Mouse (Mus musculus): ENCODE measurements around the gene Atp8a1. TPM values are rescaled to one million over a fixed set of nuclear protein-coding genes. Genes with fewer than 3 reads are reported as not detected.

The Atp8a1 gene
- polyA plus RNA-seq, 1 experiment from 2014 or later: 50.8 TPM

DNA sequence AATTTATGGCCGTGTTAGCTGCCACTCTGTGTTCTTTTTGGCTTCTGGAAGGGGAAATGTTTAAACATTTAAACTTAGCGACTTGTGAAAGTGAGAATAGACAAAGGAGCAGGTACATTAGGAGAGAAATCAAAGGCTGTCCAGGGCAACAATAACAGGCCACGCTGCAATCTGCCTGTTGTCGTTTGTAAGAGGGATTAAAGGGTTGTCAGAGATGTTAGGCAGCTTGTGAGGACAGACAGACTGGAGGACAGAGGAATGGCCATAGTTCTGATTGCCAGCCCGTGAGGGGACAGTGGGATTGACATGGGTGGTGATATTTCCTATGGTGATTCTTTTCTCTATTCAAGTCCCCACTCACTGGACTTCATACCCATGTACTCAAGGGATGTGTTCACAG lies 161.8 kb downstream of the Atp8a1 start:
- no peaks in the 10 kb centered on the region for H3K27me3 ChIP-seq (replicated peaks; ENCODE audit: control insufficient read depth, insufficient read depth, low read length)
- no peak overlapping the region for H3K27ac ChIP-seq (ENCODE audit: low read depth, low read length)
- H3K9ac ChIP-seq (ENCODE audit: low read depth, low read length): no peak overlapping the region
- no peak for ATAC-seq
- H3K4me2 ChIP-seq (ENCODE audit: low read length): no peak overlapping the region
- no peaks in the 10 kb centered on the region for H3K4me1 ChIP-seq (ENCODE audit: control insufficient read depth, insufficient read depth, low read depth, low read length)
- H3K36me3 ChIP-seq (ENCODE audit: control insufficient read depth, insufficient read depth, low read length): peaks cover 4% of the 10 kb centered on the region; the same call in 1 of the 2 replicates
- no peak overlapping the region for H3K4me3 ChIP-seq (ENCODE audit: low read length)
- 76% methylated on average over 5 of the region's 5 CpGs for WGBS
- no peaks in the 10 kb centered on the region for H3K9me3 ChIP-seq (ENCODE audit: control insufficient read depth, low read length)

DNA sequence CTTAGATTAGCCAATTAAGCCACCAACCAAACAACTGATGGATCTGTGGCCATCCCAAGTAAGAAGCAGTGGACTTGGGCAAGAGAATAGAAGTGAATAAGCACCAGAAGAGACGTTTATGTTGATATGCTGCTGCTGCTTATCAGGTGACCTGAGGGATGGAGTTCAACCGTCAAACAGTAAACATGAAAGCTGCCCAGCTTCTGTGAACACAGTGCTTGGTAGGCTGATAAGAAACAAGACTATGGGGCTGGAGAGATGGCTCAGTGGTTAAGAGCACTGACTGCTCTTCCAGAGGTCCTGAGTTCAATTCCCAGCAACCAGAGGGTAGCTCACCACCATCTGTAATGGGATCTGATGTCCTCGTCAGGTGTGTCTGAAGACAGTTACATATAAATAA lies 168.4 kb downstream of the Atp8a1 start:
- no peak for ATAC-seq
- no peak overlapping the region for H3K27ac ChIP-seq (ENCODE audit: low read depth, low read length)
- WGBS: 90% methylated on average over 3 of the region's 3 CpGs
- H3K36me3 ChIP-seq (ENCODE audit: control insufficient read depth, insufficient read depth, low read length): peaks cover 12% of the 10 kb centered on the region
- H3K9ac ChIP-seq (ENCODE audit: low read depth, low read length): no peak overlapping the region
- no peaks in the 10 kb centered on the region for H3K9me3 ChIP-seq (ENCODE audit: control insufficient read depth, low read length)
- H3K4me1 ChIP-seq (ENCODE audit: control insufficient read depth, insufficient read depth, low read depth, low read length): no peaks in the 10 kb centered on the region
- H3K27me3 ChIP-seq (replicated peaks; ENCODE audit: control insufficient read depth, insufficient read depth, low read length): no peaks in the 10 kb centered on the region
- no peak overlapping the region for H3K4me3 ChIP-seq (ENCODE audit: low read length)
- no peak overlapping the region for H3K4me2 ChIP-seq (ENCODE audit: low read length)

DNA sequence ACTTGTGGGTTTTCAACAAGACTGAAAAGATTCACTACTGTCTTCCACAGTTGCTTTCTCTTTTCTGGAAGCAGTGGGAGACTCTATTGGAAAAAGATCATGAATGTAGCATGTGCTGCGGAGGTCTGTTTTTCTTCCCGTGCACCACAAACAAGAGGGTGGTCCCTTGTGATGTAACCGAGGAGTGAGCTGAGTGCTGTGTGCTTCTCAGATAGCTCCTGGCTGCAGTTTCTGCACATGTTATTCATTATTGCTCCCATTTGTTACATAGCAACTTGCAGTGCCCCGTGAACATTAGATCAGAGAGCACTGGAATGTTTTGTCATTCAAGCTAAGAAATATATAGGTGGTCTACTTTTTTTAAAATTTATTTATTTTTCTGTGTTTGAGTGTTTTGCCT lies 174.2 kb downstream of the Atp8a1 start:
- Histone ChIP-seq H3K9me3 (ENCODE audit: control insufficient read depth, low read length) (no peaks in the 10 kb centered on the region), H3K9ac (ENCODE audit: low read depth, low read length) (no peak overlapping the region), H3K4me3 (ENCODE audit: low read length) (no peak overlapping the region), H3K27me3 (replicated peaks; ENCODE audit: control insufficient read depth, insufficient read depth, low read length) (no peaks in the 10 kb centered on the region), H3K4me2 (ENCODE audit: low read length) (no peak overlapping the region), H3K36me3 (ENCODE audit: control insufficient read depth, insufficient read depth, low read length) (peaks cover 20% of the 10 kb centered on the region), H3K4me1 (ENCODE audit: control insufficient read depth, insufficient read depth, low read depth, low read length) (0 out of 2 replicates have a peak, but pooled peaks cover 3% of the 10 kb centered on the region), H3K27ac (ENCODE audit: low read depth, low read length) (no peak overlapping the region)
- ATAC-seq: no peak
- WGBS: 74% methylated on average over 4 of the region's 4 CpGs

DNA sequence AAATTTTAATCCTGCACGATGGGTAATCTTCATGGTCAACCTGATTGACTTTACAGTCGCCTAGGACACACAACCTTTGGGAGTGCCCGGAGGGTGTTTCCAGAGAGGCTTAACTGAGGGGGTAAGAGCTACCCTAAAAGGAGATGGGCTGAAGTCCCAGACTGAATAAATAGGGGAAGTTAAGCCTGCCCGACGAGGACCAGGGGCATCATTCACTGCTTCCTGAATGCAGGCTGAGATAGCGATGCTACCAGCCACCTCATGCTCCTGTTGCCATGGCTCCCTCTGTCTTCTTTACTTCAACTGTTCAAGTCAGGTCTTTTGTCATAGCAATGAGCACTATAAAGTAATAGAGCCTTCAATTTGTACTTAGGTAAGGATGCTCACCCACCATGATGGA lies 177.1 kb downstream of the Atp8a1 start:
- Histone ChIP-seq H3K4me2 (ENCODE audit: low read length) (no peak overlapping the region), H3K36me3 (ENCODE audit: control insufficient read depth, insufficient read depth, low read length) (peaks cover 19% of the 10 kb centered on the region; the same call in 1 of the 2 replicates), H3K9me3 (ENCODE audit: control insufficient read depth, low read length) (no peaks in the 10 kb centered on the region), H3K27ac (ENCODE audit: low read depth, low read length) (no peak overlapping the region), H3K9ac (ENCODE audit: low read depth, low read length) (no peak overlapping the region; the same call in 1 of the 2 replicates), H3K4me3 (ENCODE audit: low read length) (no peak overlapping the region), H3K4me1 (ENCODE audit: control insufficient read depth, insufficient read depth, low read depth, low read length) (0 out of 2 replicates have a peak, but pooled peaks cover 3% of the 10 kb centered on the region), H3K27me3 (replicated peaks; ENCODE audit: control insufficient read depth, insufficient read depth, low read length) (no peaks in the 10 kb centered on the region)
- no peak for ATAC-seq
- WGBS: 77% methylated on average over 6 of the region's 6 CpGs

DNA sequence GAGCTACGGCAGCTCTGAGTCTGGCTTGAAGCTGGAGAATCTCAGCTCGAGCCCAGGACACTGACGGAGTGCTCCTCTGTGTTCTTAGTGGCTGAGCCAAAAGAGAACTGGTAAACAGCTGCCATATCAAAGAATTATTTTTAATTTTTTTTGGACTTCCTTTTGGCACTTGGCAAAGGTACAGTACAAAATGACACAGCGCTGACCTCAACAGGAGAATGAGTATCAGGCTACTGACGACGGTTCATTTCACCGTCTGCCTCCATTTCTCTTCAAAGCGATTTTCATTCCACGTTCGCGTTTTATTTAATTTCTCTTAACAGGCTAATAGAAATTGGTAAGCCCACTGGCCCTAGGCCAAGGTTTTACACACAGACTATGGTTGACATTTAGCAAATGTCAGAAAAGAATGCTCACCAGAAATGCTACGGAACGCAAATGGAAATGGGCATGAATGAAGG lies 177.8 kb downstream of the Atp8a1 start:
- no peak overlapping the region for H3K4me2 ChIP-seq (ENCODE audit: low read length)
- no peak overlapping the region for H3K27ac ChIP-seq (ENCODE audit: low read depth, low read length)
- H3K27me3 ChIP-seq (replicated peaks; ENCODE audit: control insufficient read depth, insufficient read depth, low read length): no peaks in the 10 kb centered on the region
- no peak for ATAC-seq
- H3K4me3 ChIP-seq (ENCODE audit: low read length): no peak overlapping the region
- WGBS: 60% methylated on average over 13 of the region's 13 CpGs
- no peaks in the 10 kb centered on the region for H3K9me3 ChIP-seq (ENCODE audit: control insufficient read depth, low read length)
- 0 out of 2 replicates have a peak, but pooled peaks cover 3% of the 10 kb centered on the region for H3K4me1 ChIP-seq (ENCODE audit: control insufficient read depth, insufficient read depth, low read depth, low read length)
- H3K36me3 ChIP-seq (ENCODE audit: control insufficient read depth, insufficient read depth, low read length): peaks cover 17% of the 10 kb centered on the region; the same call in 1 of the 2 replicates
- no peak overlapping the region for H3K9ac ChIP-seq (ENCODE audit: low read depth, low read length)

DNA sequence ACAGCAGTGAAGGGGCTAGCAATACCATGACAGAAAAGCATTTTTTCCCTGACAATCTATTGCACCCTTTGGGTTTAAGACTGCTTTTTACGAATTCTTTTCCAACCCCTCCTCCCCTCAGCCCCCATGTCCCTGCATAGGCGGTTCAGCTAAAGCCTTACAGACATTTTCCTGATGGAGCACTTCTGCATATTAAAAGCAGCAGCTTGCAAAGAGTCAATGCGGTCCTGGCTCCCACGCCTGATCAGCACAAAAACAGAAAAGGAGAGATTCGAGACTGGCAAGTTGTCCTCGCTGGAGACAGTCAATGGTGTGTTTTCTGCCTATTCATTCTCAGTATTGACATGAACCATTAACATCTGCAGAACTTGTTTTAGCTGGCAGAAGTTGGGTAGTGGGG lies 184.5 kb downstream of the Atp8a1 start:
- no peak overlapping the region for H3K9ac ChIP-seq (ENCODE audit: low read depth, low read length)
- peaks cover 9% of the 10 kb centered on the region for H3K36me3 ChIP-seq (ENCODE audit: control insufficient read depth, insufficient read depth, low read length)
- H3K27me3 ChIP-seq (replicated peaks; ENCODE audit: control insufficient read depth, insufficient read depth, low read length): no peaks in the 10 kb centered on the region
- 24% methylated on average over 6 of the region's 6 CpGs for WGBS
- no peak overlapping the region for H3K27ac ChIP-seq (ENCODE audit: low read depth, low read length)
- H3K4me1 ChIP-seq (ENCODE audit: control insufficient read depth, insufficient read depth, low read depth, low read length): no peaks in the 10 kb centered on the region
- no peak overlapping the region for H3K4me3 ChIP-seq (ENCODE audit: low read length)
- H3K9me3 ChIP-seq (ENCODE audit: control insufficient read depth, low read length): no peaks in the 10 kb centered on the region
- no peak for ATAC-seq
- no peak overlapping the region for H3K4me2 ChIP-seq (ENCODE audit: low read length)

DNA sequence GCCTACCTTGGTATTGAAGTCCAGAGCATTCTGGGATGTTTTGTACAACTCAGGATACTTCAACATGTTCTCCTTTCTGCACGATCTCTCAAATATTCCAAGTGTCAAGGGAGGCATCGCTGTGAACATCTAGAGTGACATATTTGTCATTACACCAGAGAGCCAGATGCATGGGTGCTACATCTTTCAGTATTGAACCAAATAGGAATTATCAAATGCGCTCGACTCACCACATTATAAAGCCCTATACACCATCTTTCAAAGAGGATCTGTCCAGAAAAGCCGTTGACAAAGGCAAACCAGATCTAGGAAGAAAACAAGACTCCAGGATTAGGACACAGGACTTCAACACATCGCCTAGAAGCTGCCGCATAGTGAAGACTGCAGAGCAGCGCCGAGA lies 187.4 kb downstream of the Atp8a1 start:
- ATAC-seq: no peak
- WGBS: 91% methylated on average over 9 of the region's 9 CpGs
- Histone ChIP-seq H3K4me1 (ENCODE audit: control insufficient read depth, insufficient read depth, low read depth, low read length) (no peaks in the 10 kb centered on the region), H3K9me3 (ENCODE audit: control insufficient read depth, low read length) (no peaks in the 10 kb centered on the region), H3K27me3 (replicated peaks; ENCODE audit: control insufficient read depth, insufficient read depth, low read length) (no peaks in the 10 kb centered on the region), H3K4me2 (ENCODE audit: low read length) (no peak overlapping the region), H3K27ac (ENCODE audit: low read depth, low read length) (no peak overlapping the region), H3K4me3 (ENCODE audit: low read length) (no peak overlapping the region), H3K36me3 (ENCODE audit: control insufficient read depth, insufficient read depth, low read length) (peaks cover 1% of the 10 kb centered on the region; the same call in 1 of the 2 replicates), H3K9ac (ENCODE audit: low read depth, low read length) (no peak overlapping the region)

DNA sequence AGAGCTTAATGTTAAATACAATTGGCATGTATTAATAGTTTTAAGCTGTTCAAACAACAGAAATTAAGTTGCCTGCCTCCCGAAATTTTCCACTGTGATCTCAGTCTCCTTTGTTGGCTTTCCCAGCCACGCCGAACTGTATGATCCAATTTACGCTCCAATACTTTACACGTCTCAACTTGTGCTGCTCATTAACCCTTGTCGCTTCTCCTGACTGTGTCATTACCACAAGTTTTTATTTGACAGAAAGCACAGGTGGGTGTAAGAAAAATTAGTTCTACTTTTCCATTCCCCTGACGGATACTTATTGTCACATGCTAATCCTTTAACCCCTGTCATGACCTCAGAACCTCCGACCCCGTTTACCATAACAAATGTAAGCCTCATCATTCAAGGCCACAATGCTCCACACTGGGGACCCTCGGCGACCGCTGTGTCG lies 190.4 kb downstream of the Atp8a1 start:
- Histone ChIP-seq H3K27ac (ENCODE audit: low read depth, low read length) (no peak overlapping the region), H3K4me1 (ENCODE audit: control insufficient read depth, insufficient read depth, low read depth, low read length) (no peaks in the 10 kb centered on the region), H3K4me2 (ENCODE audit: low read length) (no peak overlapping the region), H3K27me3 (replicated peaks; ENCODE audit: control insufficient read depth, insufficient read depth, low read length) (no peaks in the 10 kb centered on the region), H3K4me3 (ENCODE audit: low read length) (no peak overlapping the region), H3K9me3 (ENCODE audit: control insufficient read depth, low read length) (no peaks in the 10 kb centered on the region), H3K36me3 (ENCODE audit: control insufficient read depth, insufficient read depth, low read length) (peaks cover 5% of the 10 kb centered on the region; the same call in 1 of the 2 replicates), H3K9ac (ENCODE audit: low read depth, low read length) (no peak overlapping the region)
- no peak for ATAC-seq
- WGBS: 18% methylated on average over 13 of the region's 13 CpGs

DNA sequence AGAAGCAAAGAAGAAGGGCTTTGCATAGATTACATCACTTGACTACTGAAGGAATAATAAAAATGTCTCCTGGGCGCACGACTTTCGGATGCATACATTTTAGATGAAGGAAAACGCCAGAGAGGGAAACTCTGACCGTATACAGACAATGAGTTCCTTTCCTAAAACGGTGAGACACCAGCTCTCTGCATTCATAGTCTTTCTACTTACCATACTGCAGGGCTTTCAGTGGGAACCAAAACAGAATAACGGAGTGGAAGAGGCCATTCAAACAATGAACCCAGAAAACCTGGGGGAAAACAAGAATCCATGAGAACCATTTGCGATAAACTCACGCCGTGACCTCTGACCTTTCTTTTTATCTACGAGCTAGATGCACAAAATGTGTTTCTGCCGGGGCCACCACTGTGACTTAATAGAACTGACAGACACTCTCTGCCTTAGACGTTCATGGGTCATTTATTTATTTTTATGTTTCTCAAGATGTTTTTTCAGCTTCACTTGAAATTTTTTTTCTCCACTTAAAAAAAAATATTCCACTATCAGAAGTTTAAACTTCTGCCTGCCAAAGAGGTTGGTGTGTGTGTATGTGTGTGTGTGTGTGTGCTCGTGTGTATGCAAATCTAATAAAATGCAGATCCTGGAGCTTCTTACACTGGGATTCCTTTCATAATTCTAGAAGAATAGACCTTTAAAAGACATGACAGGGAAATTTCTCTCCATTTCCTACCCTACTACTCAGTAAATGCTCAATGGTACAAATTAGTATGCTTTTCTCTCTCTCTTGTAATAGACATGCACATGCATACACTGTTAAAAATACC lies 191.3 kb downstream of the Atp8a1 start:
- H3K27me3 ChIP-seq (replicated peaks; ENCODE audit: control insufficient read depth, insufficient read depth, low read length): no peaks in the 10 kb centered on the region
- no peak overlapping the region for H3K4me2 ChIP-seq (ENCODE audit: low read length)
- H3K9ac ChIP-seq (ENCODE audit: low read depth, low read length): no peak overlapping the region
- ATAC-seq: no peak
- WGBS: 28% methylated on average over 14 of the region's 14 CpGs
- 0 out of 2 replicates have a peak, but pooled peaks cover 5% of the 10 kb centered on the region for H3K36me3 ChIP-seq (ENCODE audit: control insufficient read depth, insufficient read depth, low read length)
- H3K9me3 ChIP-seq (ENCODE audit: control insufficient read depth, low read length): no peaks in the 10 kb centered on the region
- no peak overlapping the region for H3K27ac ChIP-seq (ENCODE audit: low read depth, low read length)
- no peaks in the 10 kb centered on the region for H3K4me1 ChIP-seq (ENCODE audit: control insufficient read depth, insufficient read depth, low read depth, low read length)
- no peak overlapping the region for H3K4me3 ChIP-seq (ENCODE audit: low read length)

Data from hindbrain, embryonic 16.5 days (tissue).